Mouse (Mus musculus) midbrain, embryonic 11.5 days (tissue): ENCODE measurements around the gene Grip1. TPM values are rescaled to one million over a fixed set of nuclear protein-coding genes. Genes with fewer than 3 reads are reported as not detected.

Experiments used
- ATAC-seq: fragments of 200-750 bp; cut with Nextera tagmentation; 2 replicates; pipeline ENCODE4 v1.8.0; 2017; ENCODE audit warnings: moderate TSS enrichment, moderate library complexity; ENCODE audit not compliant: low FRiP score
- DNase-seq: peaks from one replicate; pipeline ENCODE4 v3.0.0; 2015; ENCODE audit warnings: low spot score; ENCODE audit errors: missing footprints
- H3K27ac ChIP-seq: fragments of 300-500 bp; sonication (generic); 2 replicates; pipeline ENCODE4 v1.5.1; 2014; ENCODE audit warnings: low read depth, low read length
- H3K27me3 ChIP-seq: fragments of 300-500 bp; sonication (generic); 2 replicates; pipeline ENCODE4 v1.6.1; 2014; ENCODE audit warnings: mild to moderate bottlenecking, low read length, moderate library complexity, mixed read lengths; ENCODE audit not compliant: control insufficient read depth, insufficient read depth
- H3K36me3 ChIP-seq: fragments of 300-500 bp; sonication (generic); 2 replicates; pipeline ENCODE4 v1.6.1; 2014; ENCODE audit warnings: mild to moderate bottlenecking, low read length, moderate library complexity, mixed read lengths; ENCODE audit not compliant: control insufficient read depth, insufficient read depth
- H3K4me1 ChIP-seq: fragments of 300-500 bp; sonication (generic); 2 replicates; pipeline ENCODE4 v1.6.1; 2014; ENCODE audit warnings: low read length; ENCODE audit not compliant: control insufficient read depth, insufficient read depth
- H3K4me2 ChIP-seq: fragments of 300-500 bp; sonication (generic); 2 replicates; pipeline ENCODE4 v1.6.1; 2014; ENCODE audit warnings: mild to moderate bottlenecking, moderate library complexity
- H3K4me3 ChIP-seq: fragments of 300-500 bp; sonication (generic); 2 replicates; pipeline ENCODE4 v1.5.1; 2014; ENCODE audit warnings: low read depth, low read length
- H3K9ac ChIP-seq: fragments of 300-500 bp; sonication (generic); 2 replicates; pipeline ENCODE4 v1.6.1; 2014; ENCODE audit warnings: low read length
- H3K9me3 ChIP-seq: fragments of 300-500 bp; sonication (generic); 2 replicates; pipeline ENCODE4 v1.6.1; 2016; ENCODE audit warnings: low read length; ENCODE audit not compliant: control insufficient read depth
- WGBS: fragments of 180-500 bp; shearing (Covaris S2); extraction: QIAGEN DNeasy Blood & Tissue Kit; methylation state at CpG from one replicate; pipeline ENCODE4 v1.1.7; 2014; 5-methylcytosine and 5-hydroxymethylcytosine counted together
- polyA plus RNA-seq: library from polyadenylated mRNA; unstranded; fragments of >200 nt; fragmentation: Nextera tagmentation; extraction: Ambion mirVana; gene quantifications from 2 replicates; pipeline ENCODE4 v1.2.1, GENCODE M21; 2014

Grip1 gene
- polyA plus RNA-seq: 8.5 and 9.7 TPM in 2 replicates

DNA sequence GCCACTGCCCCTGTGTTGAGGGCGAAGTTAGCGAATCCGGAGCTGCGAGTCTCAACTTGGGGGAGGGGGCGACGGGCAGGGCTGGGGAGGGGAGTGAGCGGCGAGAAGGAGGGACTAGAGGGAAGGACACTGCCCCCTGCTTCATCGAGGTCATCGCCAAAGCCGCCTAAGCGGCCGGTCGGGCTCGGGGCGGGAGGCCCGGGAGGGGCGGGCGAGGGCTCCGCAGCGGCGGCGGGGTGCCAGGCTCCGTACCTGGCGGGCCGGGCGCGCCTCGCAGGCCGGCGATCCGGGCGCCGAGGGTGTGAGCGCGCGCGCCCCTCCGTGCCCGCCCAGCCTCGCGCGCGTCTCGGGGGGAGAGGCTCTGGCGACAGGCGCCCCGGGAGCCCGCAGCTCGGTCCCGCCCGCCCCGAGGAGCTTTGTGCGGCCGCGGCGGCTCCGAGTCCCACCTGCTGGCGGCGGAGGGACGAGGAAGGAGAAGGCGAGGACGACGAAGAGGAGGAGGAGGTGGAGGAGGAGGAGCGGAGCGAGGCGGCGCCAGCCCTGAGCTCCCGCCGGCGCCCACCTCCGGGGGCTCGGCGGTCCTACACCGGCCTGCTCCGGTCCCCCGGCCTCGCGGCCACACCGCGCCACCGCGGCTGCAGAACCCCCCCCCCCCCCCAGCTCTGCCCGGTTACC is at the start of gene Grip1:
Grip1 (plus strand) TSS at position 400 of the 675 bp plus-strand sequence.
- WGBS: under 1% methylated on average over 59 of the region's 84 CpGs
- H3K27ac ChIP-seq: peak within 1 kb of the TSS; percentile 74
- no peak for DNase-seq
- H3K4me1 ChIP-seq: peaks cover 12% of the 10 kb centered on the region
- peak within 1 kb of the TSS; percentile 86 for H3K9ac ChIP-seq
- H3K4me3 ChIP-seq: peak within 1 kb of the TSS; percentile 76
- H3K9me3 ChIP-seq: no peaks in the 10 kb centered on the region
- H3K4me2 ChIP-seq: peak within 1 kb of the TSS; percentile 95
- peaks cover 5% of the 10 kb centered on the region; the same call in 1 of the 2 replicates for H3K27me3 ChIP-seq
- H3K36me3 ChIP-seq: no peaks in the 10 kb centered on the region
- peak; percentile 91 for ATAC-seq

DNA sequence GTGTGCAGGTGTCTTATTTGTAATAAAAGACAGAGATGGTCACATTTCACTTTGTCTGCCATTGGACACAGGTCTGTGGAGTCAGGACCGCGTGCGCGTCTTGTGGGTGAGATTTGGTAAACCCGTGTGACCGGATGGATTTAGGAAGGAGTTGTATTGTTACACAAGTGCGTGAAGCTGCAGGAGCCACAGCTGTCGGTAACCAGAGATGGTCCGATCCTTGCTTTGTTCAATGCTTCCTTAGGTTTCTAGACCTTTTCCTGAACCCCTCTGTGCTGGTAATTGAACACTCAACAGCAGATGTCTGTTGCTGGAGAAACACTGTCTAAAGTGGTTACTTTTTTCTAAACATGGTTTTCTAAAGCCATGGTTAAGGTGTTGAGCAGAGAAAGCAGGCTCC is 48.5 kb upstream of the Grip1 start:
- no peak overlapping the region for H3K4me3 ChIP-seq
- no peaks in the 10 kb centered on the region for H3K36me3 ChIP-seq
- H3K27me3 ChIP-seq: no peaks in the 10 kb centered on the region
- no peaks in the 10 kb centered on the region for H3K9me3 ChIP-seq
- WGBS: 95% methylated on average over 9 of the region's 9 CpGs
- H3K4me1 ChIP-seq: 0 out of 2 replicates have a peak, but pooled peaks cover 2% of the 10 kb centered on the region
- no peak for ATAC-seq
- no peak for DNase-seq
- no peak overlapping the region for H3K4me2 ChIP-seq
- no peak overlapping the region for H3K27ac ChIP-seq
- H3K9ac ChIP-seq: no peak overlapping the region

DNA sequence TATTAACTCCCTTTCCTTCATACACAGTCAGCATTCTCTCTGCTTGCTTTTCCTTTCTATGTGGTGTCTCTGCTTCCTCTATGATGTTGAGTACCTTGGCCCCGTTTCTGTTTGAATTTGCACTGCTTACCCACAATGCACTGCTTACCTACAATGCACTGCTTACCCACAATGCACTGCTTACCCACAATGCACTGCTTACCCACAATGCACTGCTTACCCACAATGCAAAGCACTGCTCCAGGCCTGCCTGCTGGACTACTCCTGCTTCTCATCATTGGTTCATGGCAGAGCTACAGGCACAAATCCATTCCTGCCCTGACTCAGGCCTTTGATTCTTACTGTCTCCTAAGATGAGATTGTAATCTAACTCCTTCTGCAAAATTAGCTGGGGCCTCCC is 48.0 kb upstream of the Grip1 start:
- 81% methylated on average over 1 of the region's 1 CpGs for WGBS
- H3K9ac ChIP-seq: no peak overlapping the region
- ATAC-seq: no peak

DNA sequence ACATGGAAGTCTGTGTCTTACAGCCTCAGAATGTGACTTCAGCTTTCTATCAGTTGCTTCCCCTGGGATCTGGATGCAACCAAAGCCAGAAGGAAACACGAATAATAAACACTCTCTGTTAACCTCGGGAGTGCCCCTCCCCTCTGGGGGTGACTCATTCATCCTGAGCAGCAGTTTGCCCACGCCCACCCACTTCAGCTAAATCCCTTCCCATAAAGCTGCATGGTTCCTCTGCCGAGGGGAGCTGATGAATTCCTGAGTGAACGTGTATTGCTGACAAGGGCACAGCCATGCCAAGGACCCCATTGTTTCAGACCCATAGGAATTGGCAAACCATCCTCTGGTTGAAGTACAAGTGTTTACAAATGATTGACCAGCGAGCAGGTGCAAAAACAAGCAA is 45.3 kb upstream of the Grip1 start:
- ATAC-seq: no peak
- Histone ChIP-seq H3K9ac (no peak overlapping the region), H3K4me2 (no peak overlapping the region), H3K27me3 (no peaks in the 10 kb centered on the region), H3K4me3 (no peak overlapping the region), H3K36me3 (no peaks in the 10 kb centered on the region), H3K27ac (no peak overlapping the region), H3K4me1 (0 out of 2 replicates have a peak, but pooled peaks cover 2% of the 10 kb centered on the region), H3K9me3 (no peaks in the 10 kb centered on the region)
- DNase-seq: no peak
- WGBS: 34% methylated on average over 6 of the region's 6 CpGs

More for the DNA sequence above, 48.0 kb upstream of the Grip1 start:
- no peak overlapping the region for H3K4me3 ChIP-seq
- no peaks in the 10 kb centered on the region for H3K9me3 ChIP-seq
- DNase-seq: no peak
- H3K4me1 ChIP-seq: 0 out of 2 replicates have a peak, but pooled peaks cover 2% of the 10 kb centered on the region
- no peak overlapping the region for H3K27ac ChIP-seq
- no peak overlapping the region for H3K4me2 ChIP-seq
- H3K27me3 ChIP-seq: no peaks in the 10 kb centered on the region
- no peaks in the 10 kb centered on the region for H3K36me3 ChIP-seq

GRCm38 (mm10) chr10:119413238-119413637 is 40.4 kb upstream of the Grip1 start:
- WGBS: 95% methylated on average over 11 of the region's 11 CpGs
- no peak overlapping the region for H3K27ac ChIP-seq
- H3K4me2 ChIP-seq: no peak overlapping the region
- no peak overlapping the region for H3K9ac ChIP-seq
- DNase-seq (peak; percentile 14), ATAC-seq (no peak)
- no peaks in the 10 kb centered on the region for H3K27me3 ChIP-seq
- no peak overlapping the region for H3K4me3 ChIP-seq
- H3K4me1 ChIP-seq: 0 out of 2 replicates have a peak, but pooled peaks cover 1% of the 10 kb centered on the region
- no peaks in the 10 kb centered on the region for H3K9me3 ChIP-seq
- H3K36me3 ChIP-seq: no peaks in the 10 kb centered on the region

- WGBS: 80% methylated on average over 4 of the region's 4 CpGs
- no peaks in the 10 kb centered on the region for H3K27me3 ChIP-seq
- ATAC-seq (no peak), DNase-seq (peak; percentile 80)
- H3K27ac ChIP-seq: no peak overlapping the region
- no peak overlapping the region for H3K9ac ChIP-seq
- H3K4me1 ChIP-seq: no peaks in the 10 kb centered on the region
- H3K4me2 ChIP-seq: no peak overlapping the region
- H3K36me3 ChIP-seq: no peaks in the 10 kb centered on the region
- no peak overlapping the region for H3K4me3 ChIP-seq
- H3K9me3 ChIP-seq: no peaks in the 10 kb centered on the region
These were observed 38.5 kb upstream of the Grip1 start for GRCm38 (mm10) chr10:119415106-119415505.

DNA sequence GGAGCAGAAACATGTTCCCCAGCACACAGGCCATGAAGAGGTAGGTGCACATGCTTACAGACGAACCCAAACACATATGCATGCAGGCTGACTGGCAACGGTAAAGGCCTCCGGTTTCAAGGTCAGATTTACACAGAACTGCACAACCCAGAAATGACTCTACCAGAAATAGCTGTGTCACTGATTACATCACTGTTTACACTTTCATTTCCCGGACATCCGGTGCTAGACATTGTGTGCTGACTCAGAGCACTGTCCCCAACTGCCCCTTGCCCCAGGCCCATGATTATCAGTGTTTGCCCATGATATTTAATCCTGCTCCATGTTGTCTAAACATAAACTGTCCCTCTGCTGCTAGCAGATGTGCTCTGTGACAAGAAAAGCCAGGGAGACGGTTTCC is 32.2 kb upstream of the Grip1 start:
- Histone ChIP-seq H3K4me2 (no peak overlapping the region), H3K9ac (no peak overlapping the region), H3K4me1 (no peaks in the 10 kb centered on the region), H3K4me3 (no peak overlapping the region), H3K36me3 (no peaks in the 10 kb centered on the region), H3K27ac (no peak overlapping the region), H3K27me3 (no peaks in the 10 kb centered on the region), H3K9me3 (no peaks in the 10 kb centered on the region)
- ATAC-seq (no peak), DNase-seq (peak; percentile 51)
- WGBS: 78% methylated on average over 6 of the region's 6 CpGs

DNA sequence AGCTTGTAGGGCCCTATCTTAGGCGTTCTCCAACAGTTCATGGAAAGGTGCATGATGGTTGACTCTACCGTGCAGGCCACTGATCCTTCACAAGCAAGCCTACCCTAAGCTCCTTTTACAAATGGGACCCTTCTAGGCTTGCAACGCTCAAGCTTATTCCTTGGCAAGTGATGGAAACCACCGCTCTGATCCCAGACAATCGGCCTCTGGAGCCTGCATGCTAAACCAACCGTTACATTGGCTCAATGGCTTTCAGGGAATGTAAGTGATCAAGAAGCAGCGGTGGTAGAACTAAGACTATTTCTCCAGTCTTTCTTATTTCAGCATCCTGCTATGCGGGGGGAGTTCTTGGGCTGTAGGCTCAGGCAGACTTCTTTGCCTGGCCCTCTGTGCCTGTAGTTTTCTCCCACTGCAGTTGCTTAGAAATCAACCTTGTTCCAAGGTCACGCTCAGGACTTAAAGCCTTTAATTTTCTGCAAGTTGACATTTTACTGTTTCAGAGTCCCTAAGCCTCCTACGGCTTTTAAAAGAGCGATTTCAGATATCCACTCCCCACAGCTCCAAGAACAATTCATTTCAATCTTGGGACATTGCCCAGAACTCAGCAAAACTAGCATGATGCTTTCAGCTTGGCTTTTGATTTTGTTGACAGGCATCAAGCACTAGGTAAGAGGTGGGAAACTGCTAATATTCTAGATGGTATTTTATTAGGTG is 29.7 kb upstream of the Grip1 start:
- DNase-seq: peak; percentile 65
- no peaks in the 10 kb centered on the region for H3K4me1 ChIP-seq
- H3K4me2 ChIP-seq: no peak overlapping the region
- H3K36me3 ChIP-seq: no peaks in the 10 kb centered on the region
- no peak overlapping the region for H3K4me3 ChIP-seq
- no peaks in the 10 kb centered on the region for H3K27me3 ChIP-seq
- H3K9ac ChIP-seq: no peak overlapping the region
- H3K27ac ChIP-seq: no peak overlapping the region
- 79% methylated on average over 11 of the region's 11 CpGs for WGBS
- no peak for ATAC-seq
- no peaks in the 10 kb centered on the region for H3K9me3 ChIP-seq

DNA sequence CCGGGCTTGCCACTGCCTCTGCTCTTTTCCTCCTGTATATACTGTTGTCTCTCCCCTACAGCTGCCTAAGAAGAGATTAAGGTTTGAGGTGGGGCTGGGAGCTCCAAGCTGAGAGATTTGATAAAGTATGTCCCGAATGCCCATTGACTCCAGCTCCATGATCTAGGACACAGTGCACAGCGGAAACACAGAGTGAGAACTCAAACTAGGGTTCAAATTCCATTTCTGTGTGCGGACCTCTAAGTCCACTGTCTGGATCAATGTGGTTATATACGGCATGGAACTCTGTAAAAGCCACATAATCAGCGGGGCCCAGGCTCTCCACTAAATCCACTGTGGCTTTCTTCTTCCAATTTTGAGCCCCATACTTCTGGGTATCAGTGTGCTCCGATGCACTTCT is 26.0 kb upstream of the Grip1 start:
- Histone ChIP-seq H3K36me3 (no peaks in the 10 kb centered on the region), H3K27ac (no peak overlapping the region), H3K4me2 (no peak overlapping the region), H3K4me3 (no peak overlapping the region), H3K9me3 (no peaks in the 10 kb centered on the region), H3K9ac (no peak overlapping the region), H3K27me3 (no peaks in the 10 kb centered on the region), H3K4me1 (no peaks in the 10 kb centered on the region)
- DNase-seq (peak; percentile 64), ATAC-seq (no peak)
- WGBS: 90% methylated on average over 7 of the region's 7 CpGs
